Mouse (Mus musculus) embryonic facial prominence, embryonic 10.5 days (tissue): ENCODE measurements at regions not wholly inside any gene's neighbourhood (a gene's known extent, or its start where the extent isn't known, plus 50 kb on each side); places are given as distances from the start of the nearest gene placed in this dataset.

Experiments
- DNase-seq: peaks from one replicate; pipeline ENCODE4 v3.0.0-alpha.2; 2017; ENCODE audit warnings: low spot score
- H3K27ac ChIP-seq: fragments of 300-500 bp; sonication (generic); replicated peaks from 2 replicates; pipeline ENCODE4 v1.5.1; 2016; ENCODE audit warnings: mild to moderate bottlenecking
- H3K27me3 ChIP-seq: fragments of 300-500 bp; sonication (generic); replicated peaks from 2 replicates; pipeline ENCODE4 v1.6.1; 2016; ENCODE audit warnings: low read depth, mild to moderate bottlenecking; ENCODE audit not compliant: poor library complexity, severe bottlenecking
- H3K36me3 ChIP-seq: fragments of 300-500 bp; sonication (generic); replicated peaks from 2 replicates; pipeline ENCODE4 v1.6.1; 2016; ENCODE audit warnings: mild to moderate bottlenecking, moderate library complexity
- H3K4me1 ChIP-seq: fragments of 300-500 bp; sonication (generic); 2 replicates; pipeline ENCODE4 v1.6.1; 2016
- H3K4me3 ChIP-seq: fragments of 300-500 bp; sonication (generic); 2 replicates; pipeline ENCODE4 v1.5.1; 2016; ENCODE audit warnings: mild to moderate bottlenecking, moderate library complexity
- H3K9me3 ChIP-seq: fragments of 300-500 bp; sonication (generic); 2 replicates; pipeline ENCODE4 v1.6.1; 2016; ENCODE audit warnings: mild to moderate bottlenecking
- WGBS: fragments of 180-500 bp; shearing (Covaris S2); methylation state at CpG from one replicate; pipeline ENCODE4 v1.1.7; 2016; 5-methylcytosine and 5-hydroxymethylcytosine counted together

GRCm38 (mm10) chr9:46938628-46939027 is 59.9 kb upstream of the Gm4791 start:
- DNase-seq = no peak
- Histone ChIP-seq H3K27ac (no peak overlapping the region), H3K27me3 (no peaks in the 10 kb centered on the region), H3K9me3 (no peaks in the 10 kb centered on the region), H3K4me3 (no peak overlapping the region), H3K36me3 (no peaks in the 10 kb centered on the region), H3K4me1 (peaks cover 8% of the 10 kb centered on the region; the same call in 1 of the 2 replicates)
- WGBS = 90% methylated on average over 3 of the region's 3 CpGs

- Histone ChIP-seq H3K9me3 (0 out of 2 replicates have a peak, but pooled peaks cover 2% of the 10 kb centered on the region), H3K27ac (no peak overlapping the region), H3K27me3 (no peaks in the 10 kb centered on the region; the same call in 1 of the 2 replicates), H3K4me3 (no peak overlapping the region), H3K4me1 (no peaks in the 10 kb centered on the region), H3K36me3 (no peaks in the 10 kb centered on the region)
- DNase-seq = no peak
- 90% methylated on average over 3 of the region's 3 CpGs for WGBS
Measured at GRCm38 (mm10) chr9:46925641-46926040, 72.9 kb upstream of the Gm4791 start.

- H3K4me1 ChIP-seq = no peaks in the 10 kb centered on the region
- no peak overlapping the region for H3K4me3 ChIP-seq
- no peak for DNase-seq
- H3K27ac ChIP-seq = no peak overlapping the region
- H3K9me3 ChIP-seq = peaks cover 9% of the 10 kb centered on the region; the same call in 1 of the 2 replicates
- 98% methylated on average over 1 of the region's 1 CpGs for WGBS
- H3K27me3 ChIP-seq = no peaks in the 10 kb centered on the region
- no peaks in the 10 kb centered on the region for H3K36me3 ChIP-seq
Measured at GRCm38 (mm10) chr9:46920081-46920480, 78.5 kb upstream of the Gm4791 start.

GRCm38 (mm10) chr9:46913238-46913637 is 85.3 kb upstream of the Gm4791 start:
- H3K4me1 ChIP-seq = peaks cover 20% of the 10 kb centered on the region
- DNase-seq = no peak
- no peaks in the 10 kb centered on the region for H3K27me3 ChIP-seq
- H3K9me3 ChIP-seq = no peaks in the 10 kb centered on the region; the same call in 1 of the 2 replicates
- WGBS = 54% methylated on average over 3 of the region's 3 CpGs
- no peaks in the 10 kb centered on the region for H3K36me3 ChIP-seq
- peak overlapping the region; percentile 30 for H3K27ac ChIP-seq
- H3K4me3 ChIP-seq = no peak overlapping the region

GRCm38 (mm10) chr9:46909412-46910013 is 89.0 kb upstream of the Gm4791 start:
- 66% methylated on average over 6 of the region's 6 CpGs for WGBS
- peaks cover 20% of the 10 kb centered on the region for H3K4me1 ChIP-seq
- H3K9me3 ChIP-seq = no peaks in the 10 kb centered on the region; the same call in 1 of the 2 replicates
- H3K27ac ChIP-seq = peak overlapping the region; percentile 7; the same call in 1 of the 2 replicates
- DNase-seq = no peak
- H3K4me3 ChIP-seq = no peak overlapping the region
- H3K27me3 ChIP-seq = no peaks in the 10 kb centered on the region
- no peaks in the 10 kb centered on the region for H3K36me3 ChIP-seq

GRCm38 (mm10) chr9:46905081-46905480 is 93.5 kb upstream of the Gm4791 start:
- Histone ChIP-seq H3K36me3 (no peaks in the 10 kb centered on the region), H3K27ac (no peak overlapping the region), H3K27me3 (0 out of 2 replicates have a peak, but pooled peaks cover 4% of the 10 kb centered on the region), H3K4me1 (peaks cover 6% of the 10 kb centered on the region; the same call in 1 of the 2 replicates), H3K4me3 (no peak overlapping the region), H3K9me3 (no peaks in the 10 kb centered on the region)
- WGBS = 90% methylated on average over 3 of the region's 3 CpGs
- DNase-seq = no peak

GRCm38 (mm10) chr9:46903491-46904220 is 94.9 kb upstream of the Gm4791 start:
- 0 out of 2 replicates have a peak, but pooled peaks cover 4% of the 10 kb centered on the region for H3K27me3 ChIP-seq
- H3K36me3 ChIP-seq = no peaks in the 10 kb centered on the region
- no peak overlapping the region for H3K27ac ChIP-seq
- peaks cover 9% of the 10 kb centered on the region; the same call in 1 of the 2 replicates for H3K4me1 ChIP-seq
- DNase-seq = no peak
- H3K4me3 ChIP-seq = no peak overlapping the region
- 80% methylated on average over 8 of the region's 8 CpGs for WGBS
- H3K9me3 ChIP-seq = no peaks in the 10 kb centered on the region

GRCm38 (mm10) chr9:46899283-46899682 is 99.3 kb upstream of the Gm4791 start:
- Histone ChIP-seq H3K27me3 (0 out of 2 replicates have a peak, but pooled peaks cover 4% of the 10 kb centered on the region), H3K36me3 (no peaks in the 10 kb centered on the region), H3K4me1 (peaks cover 14% of the 10 kb centered on the region; the same call in 1 of the 2 replicates), H3K27ac (no peak overlapping the region), H3K4me3 (no peak overlapping the region), H3K9me3 (no peaks in the 10 kb centered on the region)
- DNase-seq = no peak
- 77% methylated on average over 2 of the region's 2 CpGs for WGBS

GRCm38 (mm10) chr9:46898120-46898519 is 100.4 kb upstream of the Gm4791 start:
- 83% methylated on average over 3 of the region's 3 CpGs for WGBS
- Histone ChIP-seq H3K27me3 (0 out of 2 replicates have a peak, but pooled peaks cover 4% of the 10 kb centered on the region), H3K9me3 (no peaks in the 10 kb centered on the region), H3K27ac (no peak overlapping the region; the same call in 1 of the 2 replicates), H3K4me3 (no peak overlapping the region), H3K36me3 (no peaks in the 10 kb centered on the region), H3K4me1 (peaks cover 14% of the 10 kb centered on the region; the same call in 1 of the 2 replicates)
- DNase-seq = no peak

GRCm38 (mm10) chr9:46891829-46892228 is 106.7 kb upstream of the Gm4791 start:
- H3K9me3 ChIP-seq = no peaks in the 10 kb centered on the region
- peaks cover 5% of the 10 kb centered on the region; the same call in 1 of the 2 replicates for H3K4me1 ChIP-seq
- DNase-seq = no peak
- peaks cover 5% of the 10 kb centered on the region; the same call in 1 of the 2 replicates for H3K27me3 ChIP-seq
- 60% methylated on average over 1 of the region's 1 CpGs for WGBS
- no peak overlapping the region for H3K27ac ChIP-seq
- no peak overlapping the region for H3K4me3 ChIP-seq
- no peaks in the 10 kb centered on the region for H3K36me3 ChIP-seq

- peaks cover 5% of the 10 kb centered on the region; the same call in 1 of the 2 replicates for H3K4me1 ChIP-seq
- 68% methylated on average over 4 of the region's 4 CpGs for WGBS
- DNase-seq = no peak
- peaks cover 5% of the 10 kb centered on the region; the same call in 1 of the 2 replicates for H3K27me3 ChIP-seq
- H3K36me3 ChIP-seq = no peaks in the 10 kb centered on the region
- no peak overlapping the region for H3K27ac ChIP-seq
- H3K4me3 ChIP-seq = no peak overlapping the region
- no peaks in the 10 kb centered on the region for H3K9me3 ChIP-seq
Measured at GRCm38 (mm10) chr9:46889933-46890662, 108.4 kb upstream of the Gm4791 start.

GRCm38 (mm10) chr9:46871211-46871994 is 127.1 kb upstream of the Gm4791 start:
- Histone ChIP-seq H3K4me3 (no peak overlapping the region), H3K27ac (no peak overlapping the region), H3K27me3 (no peaks in the 10 kb centered on the region), H3K36me3 (no peaks in the 10 kb centered on the region), H3K9me3 (no peaks in the 10 kb centered on the region), H3K4me1 (no peaks in the 10 kb centered on the region)
- DNase-seq = no peak
- WGBS = 90% methylated on average over 8 of the region's 8 CpGs
